Mouse (Mus musculus) heart, adult 2 months (tissue): Measurements from ENCODE around the gene Rabl2.

Source experiments
- CTCF ChIP-seq: fragments of 200-600 bp; IDR thresholded peaks from 2 replicates; pipeline ENCODE4 v1.8.1; 2022; ENCODE audit warnings: antibody characterized with exemption, mild to moderate bottlenecking, moderate library complexity
- EP300 ChIP-seq: fragments of 200-500 bp; IDR thresholded peaks from 2 replicates; pipeline ENCODE4 v1.6.1; 2011; ENCODE audit warnings: low read depth, low read length, control low read depth; ENCODE audit not compliant: insufficient read depth
- POLR2A ChIP-seq: fragments of 200-500 bp; IDR thresholded peaks from 2 replicates; pipeline ENCODE4 v1.6.1; 2011; ENCODE audit warnings: mild to moderate bottlenecking, low read depth, low read length, control low read depth; ENCODE audit not compliant: insufficient read depth

DNA sequence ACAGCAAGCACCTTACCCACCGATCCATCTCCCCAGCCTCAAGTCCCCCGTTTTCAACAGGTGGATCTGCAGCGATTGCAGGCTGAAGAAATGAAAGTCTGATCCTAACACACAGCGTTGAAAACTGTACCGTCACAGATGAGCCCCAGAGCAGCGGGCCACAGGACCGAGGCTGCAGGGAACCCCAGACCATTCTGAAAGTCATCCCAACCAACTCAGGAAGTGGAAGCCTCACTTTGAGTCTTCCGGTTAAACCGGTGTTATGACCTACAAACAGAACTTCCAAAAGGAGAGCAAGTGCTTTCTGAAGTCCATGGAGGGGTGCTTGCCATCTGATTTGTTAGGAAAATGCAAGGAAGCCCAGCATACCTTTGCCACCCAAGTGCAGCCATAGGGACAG lies 16.2 kb upstream of the Rabl2 start:
- TF ChIP-seq CTCF (no peak), POLR2A (no peak), EP300 (no peak)
